Mouse (Mus musculus) C3H10T1/2 (cell line): ENCODE data around the gene Nutf2. TPM values are rescaled to one million over a fixed set of nuclear protein-coding genes. Genes with fewer than 3 reads are reported as not detected.

ENCODE experiments used
- polyA plus RNA-seq, 2 experiments: library from polyadenylated mRNA; unstranded; fragments of >200 nt; fragmentation: generic; extraction: Trizol; gene quantifications; one replicate each; pipeline ENCODE4 v1.2.1; 2012; ENCODE audit warnings: missing spikeins in 2 of 2

The Nutf2 gene
- polyA plus RNA-seq = 100 to 1,000 TPM; 122 to 135 TPM

GRCm38 (mm10) chr8:105860143-105860981, at the start of gene Nutf2:
TSS of gene Nutf2 (plus strand) at chr8:105860580.

GRCm38 (mm10) chr8:105826861-105827848, 33.2 kb upstream of the Nutf2 start, which contains the start of the genes Ranbp10 and Tsnaxip1:
TSS of gene Ranbp10 (minus strand) at chr8:105827350.
TSS of gene Tsnaxip1 (plus strand) at chr8:105827731.

GRCm38 (mm10) chr8:105853178-105853577, 7.2 kb upstream of the Nutf2 start, which contains the start of gene Cenpt:
TSS of gene Cenpt (minus strand) at chr8:105853278.

GRCm38 (mm10) chr8:105854715-105855216, 5.6 kb upstream of the Nutf2 start, which contains the start of gene Thap11:
TSS of gene Thap11 (plus strand) at chr8:105855132.

GRCm38 (mm10) chr8:105880754-105881520, 20.6 kb downstream of the Nutf2 start, which contains the start of gene Edc4:
TSS of gene Edc4 (plus strand) at chr8:105880881.

GRCm38 (mm10) chr8:105893339-105893738, 33.0 kb downstream of the Nutf2 start, which contains the start of gene Nrn1l:
TSS of gene Nrn1l (plus strand) at chr8:105893567.

GRCm38 (mm10) chr8:105900180-105900940, 40.0 kb downstream of the Nutf2 start, which contains the start of gene Pskh1:
TSS of gene Pskh1 (plus strand) at chr8:105900441.

Other genes starting within 250 kb of the Nutf2 start
- 10 to 100 TPM in 1 of 2 experiments, 1 to 10 TPM in 1; 3.6 to 24.4 TPM for gene Ctcf, start 224.0 kb upstream of the Nutf2 start, polyA plus RNA-seq
- gene Agrp, start 223.2 kb upstream of the Nutf2 start, polyA plus RNA-seq = under 1 TPM; 0.22 to 0.77 TPM
- under 1 TPM; 0.21 to 0.61 TPM for gene Carmil2, start 174.3 kb upstream of the Nutf2 start, polyA plus RNA-seq
- gene Acd, start 159.5 kb upstream of the Nutf2 start, polyA plus RNA-seq = 10 to 100 TPM; 50.3 to 70.4 TPM
- 10 to 100 TPM; 15.2 to 30.5 TPM for gene Pard6a, start 159.4 kb upstream of the Nutf2 start, polyA plus RNA-seq
- gene 4933405L10Rik, start 152.9 kb upstream of the Nutf2 start, polyA plus RNA-seq = under 1 TPM; 0.26 to 0.98 TPM
- gene Enkd1, start 152.4 kb upstream of the Nutf2 start, polyA plus RNA-seq = 10 to 100 TPM; 21.1 to 27.5 TPM
- gene Gfod2, start 101.9 kb upstream of the Nutf2 start, polyA plus RNA-seq = 10 to 100 TPM in 1 of 2 experiments, 1 to 10 TPM in 1; 4.3 to 12.5 TPM
- gene Ranbp10, start 33.2 kb upstream of the Nutf2 start, polyA plus RNA-seq = 10 to 100 TPM in 1 of 2 experiments, 1 to 10 TPM in 1; 2.2 to 14.2 TPM
- gene Tsnaxip1, start 32.8 kb upstream of the Nutf2 start, polyA plus RNA-seq = under 1 TPM; 0.05 to 0.11 TPM
- 10 to 100 TPM; 26.0 to 44.2 TPM for gene Cenpt, start 7.3 kb upstream of the Nutf2 start, polyA plus RNA-seq
- gene Thap11, start 5.4 kb upstream of the Nutf2 start, polyA plus RNA-seq = 10 to 100 TPM; 23.9 to 66.2 TPM
- gene Edc4, start 20.3 kb downstream of the Nutf2 start, polyA plus RNA-seq = 10 to 100 TPM; 11.4 to 33.4 TPM
- gene Nrn1l, start 33.0 kb downstream of the Nutf2 start, polyA plus RNA-seq = 1 to 10 TPM in 1 of 2 experiments, under 1 TPM in 1; 0.33 to 1.8 TPM
- gene Pskh1, start 39.9 kb downstream of the Nutf2 start, polyA plus RNA-seq = 10 to 100 TPM in 1 of 2 experiments, 1 to 10 TPM in 1; 6.3 to 24.8 TPM
- 1 to 10 TPM in 1 of 2 experiments, under 1 TPM in 1; 0.04 to 1.2 TPM for gene Ctrl, start 73.3 kb downstream of the Nutf2 start, polyA plus RNA-seq
- 100 to 1,000 TPM in 1 of 2 experiments, 10 to 100 TPM in 1; 93.2 to 114 TPM for gene Psmb10, start 77.9 kb downstream of the Nutf2 start, polyA plus RNA-seq
- 1 to 10 TPM in 1 of 2 experiments, under 1 TPM in 1; 0.43 to 4.4 TPM for gene Lcat, start 82.8 kb downstream of the Nutf2 start, polyA plus RNA-seq
- gene Slc12a4, start 105.5 kb downstream of the Nutf2 start, polyA plus RNA-seq = 10 to 100 TPM; 18.7 to 66.1 TPM
- not detected for gene Dpep3, start 118.8 kb downstream of the Nutf2 start, polyA plus RNA-seq
- 10 to 100 TPM in 1 of 2 experiments, 1 to 10 TPM in 1; 7.9 to 13.1 TPM for gene Dus2, start 130.8 kb downstream of the Nutf2 start, polyA plus RNA-seq
- gene Dpep2nb, start 145.4 kb downstream of the Nutf2 start, polyA plus RNA-seq = under 1 TPM; 0.05 to 0.28 TPM
- 10 to 100 TPM; 10.6 to 13.9 TPM for gene Ddx28, start 151.3 kb downstream of the Nutf2 start, polyA plus RNA-seq
- 1 to 10 TPM in 1 of 2 experiments, under 1 TPM in 1; 0.91 to 9.6 TPM for gene Nfatc3, start 198.3 kb downstream of the Nutf2 start, polyA plus RNA-seq